Mouse (Mus musculus) MEL (cell line): ENCODE measurements around the gene Mrpl38.

Experiments used
- CHD2 ChIP-seq: IDR thresholded peaks from 2 replicates; pipeline ENCODE4 v1.6.1; 2011; ENCODE audit warnings: low read length, improper control_type of control experiment
- CTCF ChIP-seq, 3 experiments: IDR thresholded peaks in 2 of 3; conservative IDR thresholded peaks in 1 of 3; 2 replicates each; pipeline ENCODE4 v1.5.1; 2011 to 2012; ENCODE audit warnings: low read length in 3 of 3, low read depth in 2 of 3, mild to moderate bottlenecking in 2 of 3, improper control_type of control experiment in 1 of 3, inconsistent platforms in 1 of 3, mixed read lengths in 1 of 3, moderate library complexity in 1 of 3; ENCODE audit not compliant: control insufficient read depth in 1 of 3, insufficient read depth in 1 of 3, poor library complexity in 1 of 3, severe bottlenecking in 1 of 3
- E2F4 ChIP-seq: IDR thresholded peaks from 2 replicates; pipeline ENCODE4 v1.6.1; 2011; ENCODE audit warnings: low read depth, low read length, improper control_type of control experiment, borderline replicate concordance
- EP300 ChIP-seq, 2 experiments: IDR thresholded peaks; 2 replicates each; pipeline ENCODE4 v1.6.1; 2011; ENCODE audit warnings: improper control_type of control experiment in 2 of 2, low read length in 2 of 2, low read depth in 1 of 2, mild to moderate bottlenecking in 1 of 2
- GATA1 ChIP-seq: IDR thresholded peaks from 2 replicates; pipeline ENCODE4 v1.6.1; 2011; ENCODE audit warnings: low read depth, low read length, improper control_type of control experiment
- HCFC1 ChIP-seq: IDR thresholded peaks from 2 replicates; pipeline ENCODE4 v1.6.1; 2012; ENCODE audit warnings: low read depth, mild to moderate bottlenecking, inconsistent platforms, low read length, improper control_type of control experiment, moderate library complexity
- POLR2A ChIP-seq, 2 experiments: IDR thresholded peaks; 2 replicates each; pipeline ENCODE4 v1.6.1; 2011 to 2012; ENCODE audit warnings: low read length in 2 of 2, mild to moderate bottlenecking in 2 of 2, control low read depth in 1 of 2, improper control_type of control experiment in 1 of 2, low read depth in 1 of 2, moderate library complexity in 1 of 2; ENCODE audit not compliant: control insufficient read depth in 1 of 2, insufficient read depth in 1 of 2, poor library complexity in 1 of 2
- SIN3A ChIP-seq: IDR thresholded peaks from 2 replicates; pipeline ENCODE4 v1.6.1; 2012; ENCODE audit warnings: low read length, improper control_type of control experiment, inconsistent platforms
- TCF12 ChIP-seq: IDR thresholded peaks from 2 replicates; pipeline ENCODE4 v1.6.1; 2014; ENCODE audit warnings: low read depth, mild to moderate bottlenecking, inconsistent platforms, low read length, improper control_type of control experiment, moderate library complexity

GRCm38 (mm10) chr11:116187226-116187930 lies 48.7 kb upstream of the Mrpl38 start:
- no peak for TF ChIP-seq CTCF (IDR thresholded peaks at IDR 0.05 in 2 of 3, conservative IDR thresholded peaks at IDR 0.05 in 1 of 3; ENCODE audit: control insufficient read depth in 1 of 3, insufficient read depth in 1 of 3, low read depth in 2 of 3, low read length in 3 of 3, poor library complexity in 1 of 3, severe bottlenecking in 1 of 3)
- TF ChIP-seq POLR2A (IDR thresholded peaks at IDR 0.05; ENCODE audit: control insufficient read depth in 1 of 2, insufficient read depth in 1 of 2, low read depth in 1 of 2, low read length in 2 of 2, poor library complexity in 1 of 2), result no peak
- no peak for TF ChIP-seq SIN3A
- TF ChIP-seq CHD2, result no peak
- no peak for TF ChIP-seq E2F4
- no peak for TF ChIP-seq EP300 (IDR thresholded peaks at IDR 0.05; ENCODE audit: low read depth in 1 of 2, low read length in 2 of 2)
- no peak for TF ChIP-seq HCFC1
- no peak for TF ChIP-seq TCF12
- TF ChIP-seq GATA1, result no peak
